Mouse (Mus musculus) olfactory bulb, adult 2 months (tissue): ENCODE measurements around the gene Olfr103.

Experiments used
- CTCF ChIP-seq: fragments of 200-500 bp; IDR thresholded peaks from 2 replicates; pipeline ENCODE4 v1.5.1; 2012; ENCODE audit warnings: low read depth, mild to moderate bottlenecking, low read length, moderate library complexity; ENCODE audit not compliant: insufficient read depth
- POLR2A ChIP-seq: fragments of 200-500 bp; IDR thresholded peaks from 2 replicates; pipeline ENCODE4 v1.6.1; 2012; ENCODE audit warnings: mild to moderate bottlenecking, low read depth, low read length, moderate library complexity; ENCODE audit not compliant: insufficient read depth

DNA sequence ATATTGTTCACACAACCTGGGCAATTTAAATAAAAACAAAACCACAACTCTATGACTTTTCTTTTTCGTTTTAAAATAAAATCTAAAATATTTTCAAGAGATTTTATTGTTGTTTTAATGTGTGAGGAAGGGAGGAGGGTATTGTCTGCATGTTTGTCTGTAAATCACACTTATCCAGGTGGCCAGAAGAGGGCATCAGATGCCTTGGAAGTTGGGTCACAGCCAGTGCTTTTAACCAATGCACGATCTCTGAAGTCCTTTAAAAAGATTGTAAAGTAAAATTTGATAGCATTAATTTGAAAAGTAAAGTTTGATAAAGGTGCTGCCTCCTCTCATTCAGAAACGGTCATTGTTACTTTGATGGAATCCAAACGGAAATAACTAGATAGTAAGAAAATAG lies 31.0 kb downstream of the Olfr103 start:
- no peak for TF ChIP-seq CTCF
- TF ChIP-seq POLR2A: no peak
